Mouse (Mus musculus): ENCODE data around the gene Chst3.
A peak's percentile ranks its signal among the peaks of the same experiment; 100 is the strongest.
"Not testable (repeated sequence)": the region's sequence is repeated elsewhere in the genome, so short reads cannot be mapped to it uniquely, and the experiment has no call there.

Chst3 gene

GRCm38 (mm10) chr10:60161397-60161796 is 57.7 kb downstream of the Chst3 start:
- not testable (repeated sequence) for DNase-seq (ENCODE audit: low read depth)

- no peak for DNase-seq (ENCODE audit: low read depth)
These were observed 60.9 kb downstream of the Chst3 start for GRCm38 (mm10) chr10:60158144-60158543.

- DNase-seq (ENCODE audit: low read depth), result peak; percentile 10
These were observed 63.0 kb downstream of the Chst3 start for GRCm38 (mm10) chr10:60156016-60156415.

- DNase-seq (ENCODE audit: low read depth), result peak; percentile 74
These were observed 67.9 kb downstream of the Chst3 start for GRCm38 (mm10) chr10:60151107-60151663.

GRCm38 (mm10) chr10:60148087-60148486 is 71.0 kb downstream of the Chst3 start:
- DNase-seq (ENCODE audit: low read depth), result peak; percentile 79

- DNase-seq (ENCODE audit: low read depth), result not testable (repeated sequence)
These were observed 71.5 kb downstream of the Chst3 start for GRCm38 (mm10) chr10:60147510-60148047.

GRCm38 (mm10) chr10:60141656-60142160 is 77.4 kb downstream of the Chst3 start:
- no peak for DNase-seq (ENCODE audit: low read depth)

GRCm38 (mm10) chr10:60140751-60141150 is 78.3 kb downstream of the Chst3 start:
- DNase-seq (ENCODE audit: low read depth), result peak; percentile 13

DNA sequence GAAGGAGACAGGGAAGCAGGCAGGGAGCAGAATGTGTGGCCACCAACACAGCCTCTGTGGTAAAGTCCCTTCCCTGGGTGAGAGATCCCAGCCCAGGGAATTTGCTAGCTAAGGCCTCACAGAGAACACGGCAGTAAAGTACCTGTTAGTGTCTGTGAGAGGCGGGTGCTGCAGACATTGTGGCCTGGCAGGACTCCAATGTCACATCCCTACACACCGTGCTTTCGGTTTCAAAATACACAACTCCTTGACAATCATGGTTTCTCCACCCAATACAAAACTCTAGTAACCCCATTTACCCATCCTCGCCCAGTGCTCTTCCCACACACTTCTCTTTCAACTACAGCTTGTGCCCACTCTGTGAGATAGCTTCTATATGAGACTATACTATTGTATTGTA is 80.4 kb downstream of the Chst3 start:
- DNase-seq (ENCODE audit: low read depth), result peak; percentile 28

DNA sequence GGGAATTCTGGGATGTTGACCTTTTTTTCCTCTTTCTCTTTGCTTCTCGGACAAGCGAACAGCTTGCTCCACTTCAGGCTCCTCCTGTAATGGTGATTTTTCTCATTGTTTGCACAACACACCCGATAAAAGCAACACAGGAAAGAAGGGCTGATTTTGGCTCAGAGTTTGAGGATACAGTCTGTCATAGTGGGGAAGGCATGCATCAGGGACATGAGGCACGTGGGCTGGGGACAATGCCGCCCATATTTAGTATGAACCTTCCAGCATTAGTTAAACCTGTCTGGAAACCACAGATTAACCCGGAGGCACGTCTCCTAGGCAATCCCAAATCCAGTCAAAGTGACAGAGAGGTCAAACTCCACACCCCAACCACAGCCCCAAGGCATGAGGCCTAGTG is 82.1 kb downstream of the Chst3 start:
- DNase-seq (ENCODE audit: low read depth), result no peak

GRCm38 (mm10) chr10:60136010-60136409 is 83.0 kb downstream of the Chst3 start:
- not testable (repeated sequence) for DNase-seq (ENCODE audit: low read depth)

DNA sequence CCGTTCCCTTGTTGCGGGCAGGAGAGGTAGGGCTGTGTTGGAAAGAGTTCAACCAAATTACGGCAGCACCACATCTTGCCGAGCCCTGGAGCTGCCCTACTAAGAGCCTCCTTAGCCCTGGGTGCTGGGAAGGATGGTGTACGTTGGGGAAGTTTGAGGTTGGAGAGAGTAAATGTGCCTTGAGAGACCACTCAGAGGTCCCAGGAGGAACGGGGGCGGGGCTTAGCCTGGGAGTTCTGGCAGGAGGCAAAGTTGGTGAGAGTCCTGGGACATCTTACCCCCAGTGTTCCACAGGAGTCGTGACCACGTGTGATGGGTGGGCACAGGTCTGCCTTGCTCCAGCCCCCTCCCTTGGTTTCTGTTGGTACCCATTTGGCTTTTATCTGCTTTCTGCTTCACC is 84.9 kb downstream of the Chst3 start:
- DNase-seq (ENCODE audit: low read depth), result no peak

GRCm38 (mm10) chr10:60133501-60133900 is 85.6 kb downstream of the Chst3 start:
- DNase-seq (ENCODE audit: low read depth), result no peak
